Mouse (Mus musculus) urinary bladder, postnatal 36 days (tissue): ENCODE results near the gene Tma7.

ENCODE experiments used
- DNase-seq, 2 experiments: peaks; one replicate each; pipeline ENCODE4 v3.0.0; 2022; ENCODE audit warnings: low spot score in 2 of 2, mixed read lengths in 1 of 2

The Tma7 gene

DNA sequence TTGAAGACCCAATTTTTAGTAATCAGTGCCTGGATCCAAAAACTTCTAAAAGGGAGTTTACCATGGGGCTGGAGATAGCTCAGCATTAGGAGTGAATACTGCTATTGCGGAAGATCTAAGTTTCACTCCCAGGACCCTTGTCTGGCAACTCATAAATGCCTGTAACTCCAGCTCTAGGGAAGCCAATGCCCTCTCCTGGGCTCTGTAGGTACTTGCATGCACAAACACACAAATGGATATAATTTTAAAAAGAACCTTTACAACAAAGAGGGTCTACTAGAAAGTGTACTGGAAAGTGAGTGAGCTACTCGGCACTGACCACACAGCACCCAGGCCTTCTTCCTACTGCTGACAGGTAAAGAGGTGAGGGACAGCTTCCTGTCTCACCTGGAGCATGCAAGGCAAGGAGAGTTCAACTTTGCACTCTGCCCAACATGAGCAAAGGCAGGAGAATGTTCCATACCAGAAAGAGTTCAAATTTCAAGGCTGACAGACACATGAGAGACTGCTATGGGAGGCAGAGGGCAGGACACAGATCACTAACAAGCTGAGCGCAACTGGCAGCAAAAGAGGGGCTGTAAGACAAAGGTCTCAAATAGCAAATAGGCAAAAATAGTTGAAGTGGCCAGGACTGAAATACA is 14.2 kb downstream of the Tma7 start:
- no peak for DNase-seq

DNA sequence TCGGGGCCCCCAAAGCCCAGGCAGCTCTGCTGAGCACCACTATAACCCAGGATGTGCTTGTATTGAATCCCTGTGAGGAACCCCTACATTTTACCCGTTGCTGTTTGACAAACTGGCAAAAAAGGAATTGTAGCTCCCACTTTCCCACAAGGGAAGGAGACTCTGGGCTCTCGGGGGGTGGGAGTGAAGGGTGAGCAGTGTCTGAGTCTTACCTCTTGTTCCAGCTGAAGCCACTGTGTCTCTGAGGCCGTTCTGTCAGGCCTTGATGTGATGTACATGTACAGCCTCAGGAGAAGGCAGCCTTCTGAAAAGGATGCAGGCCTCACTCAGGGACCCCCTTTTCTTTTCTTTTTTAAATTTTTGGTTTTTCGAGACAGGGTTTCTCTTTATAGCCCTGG is 21.5 kb downstream of the Tma7 start:
- DNase-seq = no peak

DNA sequence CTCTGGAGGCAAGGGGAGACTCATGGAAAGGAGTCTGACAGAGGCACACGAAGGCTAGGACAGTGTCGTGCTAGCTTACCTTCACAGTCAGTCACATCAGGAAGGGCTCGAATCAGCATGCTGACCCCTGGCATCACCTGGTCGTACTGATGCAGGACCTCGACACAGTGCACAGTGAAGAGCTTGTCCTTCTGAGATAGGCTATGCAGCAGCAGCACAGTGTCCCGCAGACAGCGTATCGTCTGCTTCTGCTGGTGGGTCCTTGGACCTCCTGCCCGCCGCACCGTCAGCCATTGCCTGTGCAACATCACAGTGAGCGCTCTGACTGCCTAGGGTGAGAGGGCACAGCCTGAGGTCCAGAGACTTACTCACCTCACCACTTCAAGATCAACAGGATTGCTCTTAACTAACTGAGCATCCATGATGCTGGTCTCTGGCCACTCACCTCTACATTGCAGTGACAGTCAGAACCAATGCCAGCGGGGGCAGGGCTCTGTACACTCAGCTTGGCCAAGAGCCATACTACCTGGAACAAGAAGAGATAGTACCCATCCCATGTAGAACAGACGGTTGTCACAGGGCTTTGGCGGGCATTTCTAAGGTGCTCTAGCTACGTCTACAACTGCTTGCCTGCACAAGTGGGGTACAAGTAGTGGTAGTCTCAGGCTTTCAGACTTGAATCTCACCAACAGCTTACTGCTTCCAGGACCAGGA is 22.0 kb downstream of the Tma7 start:
- no peak for DNase-seq

DNA sequence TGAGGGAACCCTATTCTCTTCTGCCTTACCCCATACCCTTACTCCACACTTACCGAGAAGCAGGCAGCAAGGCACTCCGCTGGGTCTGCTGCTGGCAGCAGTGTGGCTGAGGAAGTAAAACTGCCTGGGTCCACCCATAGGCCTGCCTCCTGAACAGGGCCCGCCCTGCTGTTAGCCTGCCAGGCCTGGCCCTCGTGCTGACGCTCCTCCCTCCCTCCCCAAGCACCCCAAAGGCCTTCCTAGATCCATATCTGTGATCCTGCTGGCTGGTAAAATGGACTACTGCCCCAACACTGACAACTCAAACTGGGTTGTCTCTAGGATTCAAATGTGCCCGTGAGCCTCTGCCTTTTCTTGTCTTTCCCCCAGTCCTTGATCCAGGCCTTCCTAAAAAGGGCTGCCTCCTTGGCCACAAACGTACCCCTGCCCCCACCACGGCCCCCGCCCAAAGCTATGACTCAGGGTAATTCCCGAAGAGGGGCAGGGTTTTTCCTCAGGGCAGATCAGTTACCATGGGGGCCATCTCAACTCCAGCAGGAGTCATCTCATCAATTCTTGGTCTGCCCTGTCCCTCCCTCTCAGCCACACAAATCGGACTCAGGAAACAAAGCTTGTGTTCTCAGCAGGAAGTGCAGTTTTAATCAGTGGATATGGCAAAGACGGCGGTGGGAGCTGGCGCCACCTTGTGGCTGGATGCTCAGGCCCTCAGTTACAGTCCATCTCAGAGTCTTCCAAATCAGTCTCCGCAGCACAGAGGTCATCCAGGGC is 23.1 kb downstream of the Tma7 start, which contains the start of gene Trex1:
Gene Trex1, minus strand, starts transcription at position 599 of the 768 bp plus-strand sequence.
- peak; percentile 88 to 90 for DNase-seq

DNA sequence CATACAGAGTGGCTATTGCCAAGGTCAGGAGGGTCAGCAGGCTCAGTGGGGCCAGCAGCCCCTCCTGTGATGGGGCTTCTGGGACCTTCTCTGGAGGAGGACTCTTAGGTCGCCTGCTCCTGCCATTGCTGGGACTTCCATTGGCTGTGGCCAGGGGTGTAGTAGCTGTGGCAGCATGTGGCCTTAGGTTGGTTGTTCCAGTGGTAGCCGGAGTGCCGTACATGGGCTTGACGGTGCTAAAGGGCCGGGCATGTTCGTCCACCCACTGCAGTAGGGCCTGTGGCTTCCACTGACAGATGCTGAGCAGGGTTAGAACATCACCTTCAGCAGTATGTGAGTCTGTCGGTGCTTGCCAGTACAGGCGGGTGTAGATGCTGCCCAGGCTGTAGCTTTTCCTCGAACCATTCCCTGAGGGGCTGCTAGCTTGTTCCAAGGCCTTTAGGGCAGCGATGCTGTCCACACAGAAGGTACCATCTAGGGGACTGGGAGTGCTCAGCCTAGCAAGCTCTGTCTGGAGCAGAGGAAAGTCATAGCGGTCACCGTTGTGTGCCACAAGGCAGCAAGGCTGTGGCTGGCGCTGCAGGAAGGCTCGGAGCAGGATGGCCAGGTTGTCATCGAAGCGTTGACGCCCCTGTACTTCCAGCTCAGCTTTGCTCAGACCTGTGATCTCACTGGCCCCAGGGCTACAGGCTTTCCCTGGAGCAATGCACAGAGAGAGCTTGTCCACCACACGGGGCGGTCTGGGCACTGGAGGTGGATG is 24.2 kb downstream of the Tma7 start:
- no peak for DNase-seq

DNA sequence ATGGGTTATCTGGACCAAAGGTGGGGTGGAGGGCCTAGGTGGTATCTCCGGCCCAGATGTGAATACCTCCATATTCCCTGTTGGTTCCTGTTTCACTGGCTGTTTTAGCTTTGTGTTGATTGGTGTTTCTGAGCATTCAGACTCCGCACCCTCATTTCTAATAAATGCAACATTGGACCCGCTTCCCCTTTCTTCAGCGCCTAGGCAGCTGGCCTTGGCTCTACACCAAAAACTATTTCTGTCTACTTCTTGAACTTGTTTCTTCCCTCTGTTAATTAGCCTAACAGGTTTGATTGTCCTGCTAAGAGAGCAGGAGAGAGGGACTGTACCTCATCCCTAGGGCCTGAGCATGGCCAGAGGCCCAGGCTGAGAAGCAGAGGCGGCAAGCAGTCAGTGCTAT is 24.8 kb downstream of the Tma7 start:
- DNase-seq = no peak

DNA sequence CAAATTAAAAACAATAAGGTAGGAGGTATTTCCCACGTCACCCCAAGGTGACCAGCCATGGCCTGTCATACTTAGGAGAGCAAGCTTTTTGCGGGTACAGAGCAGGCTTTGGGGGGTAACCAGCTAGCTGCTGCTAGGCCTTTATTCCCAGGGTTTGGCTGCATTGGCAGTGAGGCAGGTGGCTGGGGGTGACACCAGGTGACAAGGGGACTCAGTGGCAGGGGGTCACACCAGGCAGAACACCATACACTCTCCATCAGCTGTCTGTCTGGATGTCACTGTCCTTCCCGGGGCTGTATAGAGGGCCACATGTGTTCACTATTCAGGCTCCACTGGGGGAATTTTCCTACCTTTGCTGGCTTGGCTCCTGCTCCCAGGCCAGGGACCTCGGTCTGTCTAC is 25.5 kb downstream of the Tma7 start:
- DNase-seq = no peak

DNA sequence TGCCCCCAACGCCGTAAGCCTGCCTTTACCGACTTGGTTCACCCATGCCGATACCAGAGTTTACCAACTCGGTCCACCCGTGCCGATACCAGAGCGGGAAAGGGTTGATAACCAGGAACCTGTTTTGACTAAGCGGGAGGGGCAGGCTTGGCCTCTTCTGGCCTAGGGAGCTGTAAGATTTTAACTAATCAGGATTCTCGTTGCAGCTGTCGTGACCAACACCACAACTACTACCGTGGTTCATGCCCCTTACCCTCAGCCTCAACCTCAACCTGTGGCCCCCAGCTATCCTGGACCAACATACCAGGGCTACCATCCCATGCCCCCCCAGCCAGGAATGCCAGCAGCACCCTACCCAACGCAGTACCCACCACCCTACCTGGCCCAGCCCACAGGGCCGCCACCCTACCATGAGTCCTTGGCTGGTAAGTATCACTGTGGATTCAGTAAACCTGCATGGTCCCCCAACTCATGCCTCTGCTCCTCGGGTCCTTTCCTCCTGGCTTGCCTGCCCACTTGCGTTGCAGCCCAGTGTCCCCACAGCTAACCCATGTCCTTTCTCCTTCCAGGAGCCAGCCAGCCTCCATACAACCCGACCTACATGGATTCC is 26.2 kb downstream of the Tma7 start:
- no peak for DNase-seq

DNA sequence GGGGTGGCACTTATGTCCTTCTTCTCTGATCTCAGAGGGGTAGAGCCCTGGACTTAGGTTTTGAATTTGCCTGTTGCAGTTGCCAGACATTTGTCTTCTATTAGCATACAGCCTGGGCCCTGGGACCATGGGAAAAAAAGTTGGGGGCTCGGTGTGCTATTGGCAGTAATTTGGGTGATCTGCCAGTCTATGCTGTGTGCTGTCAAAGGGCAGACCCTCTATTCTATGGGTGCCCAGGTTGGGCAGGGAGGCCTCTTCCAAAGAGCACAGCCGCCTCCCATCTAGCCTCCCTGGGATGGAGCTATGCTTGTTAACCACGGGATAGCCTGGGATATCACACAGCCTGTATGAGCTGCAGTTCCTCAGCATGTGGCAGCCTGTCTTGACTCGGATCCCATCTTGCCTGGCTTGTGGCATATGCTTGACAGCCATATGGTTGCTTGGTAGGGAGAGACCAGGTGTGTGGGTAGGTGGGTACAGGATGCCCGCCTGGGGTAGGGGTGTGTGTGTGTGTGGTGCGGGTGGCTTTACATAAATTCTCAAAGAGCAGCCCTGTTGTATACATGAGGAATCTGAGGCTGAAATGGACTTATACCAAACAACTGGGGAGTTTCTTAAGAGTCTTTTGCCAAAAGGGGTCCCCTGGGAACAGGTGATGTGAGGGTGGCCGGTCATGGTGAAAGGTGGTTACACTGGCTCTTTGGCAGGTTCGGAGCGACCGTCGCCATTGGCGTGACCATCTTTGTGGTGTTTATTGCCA is 26.9 kb downstream of the Tma7 start:
- no peak for DNase-seq

DNA sequence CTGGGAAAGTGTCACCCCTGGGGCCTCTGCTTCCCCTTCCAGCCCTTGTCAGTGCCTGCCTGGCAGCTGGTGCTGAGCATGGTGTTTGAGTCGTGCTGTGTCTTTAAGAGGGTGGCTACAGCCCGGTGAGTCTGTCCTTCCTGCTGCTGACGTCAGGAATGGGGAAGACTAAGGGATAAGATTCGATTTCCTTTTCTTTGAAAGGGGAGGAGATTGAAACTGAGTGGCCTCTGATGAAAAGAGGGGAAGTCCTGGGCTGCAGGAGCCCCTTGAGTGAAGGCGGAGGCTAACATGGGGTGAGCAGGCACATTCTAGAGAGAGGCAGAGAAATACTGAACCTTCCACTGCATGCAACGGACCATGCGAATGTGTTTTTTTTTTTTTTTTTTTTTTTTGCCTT is 27.7 kb downstream of the Tma7 start:
- DNase-seq = peak; percentile 52 to 67

DNA sequence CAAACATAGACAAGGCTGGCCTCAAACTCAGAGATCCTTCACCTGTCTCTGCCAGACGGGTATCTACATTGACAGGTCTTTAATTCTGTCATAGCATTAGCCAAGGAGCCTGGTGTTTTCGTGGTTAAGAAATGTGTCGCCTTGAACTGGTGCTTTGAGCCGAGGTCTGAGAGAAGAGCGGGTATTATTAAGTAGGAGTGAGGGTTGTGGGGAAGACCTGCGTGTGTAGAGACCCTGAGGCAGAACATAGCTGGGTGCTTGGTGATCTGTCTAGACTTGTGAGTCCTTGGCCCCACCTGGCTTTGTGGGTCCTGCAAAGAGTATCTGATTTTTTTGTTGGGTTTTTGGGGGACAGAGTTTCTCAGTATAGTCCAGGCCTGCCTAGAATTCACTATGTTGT is 28.5 kb downstream of the Tma7 start:
- no peak for DNase-seq

DNA sequence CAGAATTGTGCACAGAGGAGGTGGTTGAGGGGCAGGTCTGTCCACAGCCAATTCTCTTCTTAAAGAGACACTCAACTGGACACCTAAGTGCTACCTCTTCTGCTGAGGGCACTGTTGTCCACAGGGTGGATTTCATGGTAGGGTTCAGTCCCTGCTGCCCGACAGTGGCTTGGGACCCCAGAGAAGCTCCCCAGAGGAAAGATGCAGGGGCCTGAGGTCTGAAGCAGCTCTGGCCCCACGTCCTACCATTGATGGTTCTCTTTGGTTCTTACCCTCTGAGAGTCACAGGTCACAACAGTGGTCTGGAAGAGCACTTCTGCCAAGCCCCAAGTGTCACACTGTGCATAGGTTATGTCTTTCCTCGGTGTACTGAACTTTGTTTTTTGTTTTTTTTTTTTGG is 29.0 kb downstream of the Tma7 start:
- DNase-seq = no peak

DNA sequence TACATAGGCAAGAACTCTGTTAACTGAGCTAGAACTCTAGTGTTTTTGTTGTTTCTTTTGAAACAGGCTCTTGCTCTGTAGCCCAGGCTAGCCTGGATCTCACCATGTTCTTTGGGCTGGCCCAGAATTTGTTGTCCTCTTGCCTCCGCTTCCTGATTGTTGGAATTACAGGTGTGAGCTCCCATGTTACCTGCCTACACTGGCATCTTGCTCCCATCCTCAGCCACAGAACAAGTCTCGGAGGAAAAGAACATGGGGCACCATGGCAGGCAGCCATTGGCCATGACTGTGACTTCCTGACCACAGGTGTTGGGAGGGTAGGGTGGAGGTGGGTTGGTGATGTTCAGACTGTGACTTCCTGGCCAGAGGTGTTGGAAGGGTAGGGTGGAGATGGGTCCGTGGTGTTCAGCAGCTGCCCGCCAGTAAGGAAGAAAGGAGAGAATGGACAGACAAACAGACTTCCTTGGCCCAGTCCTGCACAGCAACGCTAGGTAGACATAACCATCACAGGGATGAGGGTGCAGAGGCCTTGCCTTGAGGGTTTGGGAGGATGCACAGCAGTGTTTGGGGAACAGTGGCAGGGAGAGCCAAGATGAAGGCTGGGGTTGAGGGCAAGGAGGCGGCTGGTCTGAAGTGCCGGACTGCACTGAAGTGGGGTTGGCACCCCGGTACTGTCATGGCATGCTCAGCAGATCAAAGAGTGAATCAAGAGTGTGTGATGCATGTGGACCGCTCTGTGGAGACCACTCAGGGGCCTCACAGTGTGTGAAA is 29.7 kb downstream of the Tma7 start:
- no peak for DNase-seq

DNA sequence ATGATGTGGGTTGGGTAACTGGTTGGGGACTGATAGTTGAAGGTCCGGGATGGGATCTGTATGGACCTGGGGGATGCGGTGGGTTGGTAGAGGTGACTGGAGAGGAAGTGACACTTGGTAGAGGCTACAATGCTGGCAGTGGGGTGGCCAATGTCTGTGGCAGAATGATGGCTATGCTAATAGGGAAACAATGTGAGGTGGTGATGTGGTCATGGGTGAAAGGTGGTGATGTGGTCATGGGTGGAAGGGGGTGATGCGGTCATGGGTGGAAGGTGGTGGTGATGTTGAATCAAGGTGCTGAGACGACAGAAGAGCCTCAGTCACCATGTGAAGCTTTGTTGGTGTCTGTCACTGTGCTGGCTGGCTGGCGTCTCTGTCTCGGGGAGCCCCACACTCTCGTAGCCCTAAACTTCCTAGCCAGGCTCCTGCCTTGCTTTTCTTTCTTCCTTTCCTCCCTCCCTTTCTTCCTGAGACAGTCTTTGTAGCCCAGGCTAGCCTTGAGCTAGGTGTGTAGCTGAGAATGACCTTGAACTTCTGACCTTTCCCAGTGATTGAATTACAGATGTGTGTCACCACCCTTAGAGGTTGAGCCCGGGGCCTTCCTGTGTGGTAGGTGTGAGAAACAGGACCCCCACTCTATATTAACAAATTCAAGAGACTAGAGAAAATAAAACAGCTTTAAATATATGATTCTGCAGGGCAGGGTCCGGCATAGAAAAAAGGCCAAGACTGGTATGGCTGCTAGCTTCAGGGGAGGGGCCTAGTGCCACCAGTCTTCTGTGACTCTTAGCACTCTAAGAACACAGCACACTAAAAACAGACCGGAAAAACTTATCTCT is 30.5 kb downstream of the Tma7 start:
- DNase-seq = no peak

DNA sequence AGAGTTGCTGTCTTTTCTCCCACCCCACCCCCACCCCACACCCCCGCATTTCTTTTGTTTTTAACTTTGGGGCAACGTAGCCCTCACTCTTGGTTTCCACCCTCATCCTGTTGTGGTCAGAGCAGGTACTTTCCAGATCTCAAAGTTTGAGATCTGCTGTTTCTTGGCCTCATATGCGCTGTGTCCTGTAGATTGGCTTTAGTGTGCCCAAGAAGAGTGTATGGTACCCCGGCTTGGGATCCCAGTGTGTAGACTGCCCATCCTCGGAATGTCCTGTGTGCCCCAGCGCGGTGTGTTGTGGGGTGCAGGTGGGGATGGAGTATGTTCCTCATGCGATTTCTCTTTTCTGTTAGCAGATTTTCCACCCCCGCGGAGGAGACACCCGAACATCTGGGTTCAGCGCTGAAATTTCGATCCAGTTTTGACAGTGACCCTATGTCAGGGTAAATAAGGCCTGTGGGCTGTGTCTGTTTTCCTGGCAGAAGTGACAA is 31.3 kb downstream of the Tma7 start:
- no peak for DNase-seq

DNA sequence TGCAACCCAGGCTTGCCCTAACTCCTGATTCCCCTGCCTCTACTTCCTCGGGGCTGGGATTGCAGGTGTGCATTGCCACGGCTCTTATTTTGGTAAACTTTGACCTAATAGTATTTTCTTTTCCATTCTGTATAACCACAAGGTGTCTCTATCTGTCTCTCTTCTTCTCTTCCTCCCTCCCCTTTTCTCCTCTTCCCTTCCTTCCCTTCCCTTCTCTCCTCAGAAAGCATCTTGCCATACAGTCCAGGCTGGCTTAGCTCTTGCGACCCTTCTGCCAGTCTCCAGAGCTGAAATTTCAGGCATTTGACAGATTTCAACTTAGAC is 31.8 kb downstream of the Tma7 start:
- DNase-seq = no peak

DNA sequence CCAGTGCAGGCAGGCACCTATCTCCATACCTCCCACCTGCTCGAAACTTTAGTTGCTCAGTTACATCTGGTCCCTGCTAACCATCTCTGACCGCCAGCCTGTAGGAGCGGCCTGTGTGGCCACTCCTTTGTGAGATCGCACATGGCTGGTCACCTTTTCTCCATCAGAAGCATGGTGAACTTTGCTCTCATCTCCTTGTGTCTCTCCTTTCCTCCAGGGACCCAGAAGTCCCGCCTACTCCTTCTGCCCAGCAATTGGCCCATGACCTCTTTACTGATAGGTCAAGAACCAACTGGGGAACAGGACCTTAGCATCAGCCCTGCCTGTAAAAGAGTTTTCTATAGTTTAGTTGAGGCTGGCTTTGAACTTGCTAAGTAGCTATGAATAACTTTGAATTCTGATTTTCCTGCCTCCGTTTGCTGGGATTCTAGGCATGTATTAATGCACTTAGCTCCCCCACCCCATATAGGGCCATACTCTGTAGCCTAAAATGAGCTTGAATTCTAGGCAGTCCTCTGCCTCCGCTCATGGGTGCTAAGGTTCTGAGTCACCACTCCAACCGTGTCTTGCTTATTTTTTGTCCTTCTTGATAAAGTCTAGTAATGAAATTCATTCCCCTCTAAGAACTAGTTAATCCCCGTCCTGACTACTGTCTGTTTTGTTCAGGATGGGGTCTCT is 32.3 kb downstream of the Tma7 start:
- no peak for DNase-seq

DNA sequence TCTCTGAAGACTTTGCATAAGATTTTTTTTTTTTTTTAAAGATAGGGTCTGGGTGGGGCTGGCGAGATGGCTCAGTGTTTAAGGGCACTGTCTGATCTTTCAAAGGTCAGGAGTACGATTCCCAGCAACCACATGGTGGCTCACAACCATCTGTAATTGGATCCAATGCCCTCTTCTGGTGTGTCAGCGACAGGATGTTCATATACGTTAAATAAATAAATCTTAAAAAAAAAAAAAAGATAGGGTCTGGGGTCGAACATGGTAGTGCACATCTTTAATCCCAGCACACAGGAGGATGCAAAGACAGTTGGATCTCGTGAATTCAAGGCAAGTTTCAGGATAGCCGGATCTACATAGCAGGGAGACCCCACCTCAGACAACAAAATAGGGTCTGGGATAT is 33.1 kb downstream of the Tma7 start:
- DNase-seq = no peak

DNA sequence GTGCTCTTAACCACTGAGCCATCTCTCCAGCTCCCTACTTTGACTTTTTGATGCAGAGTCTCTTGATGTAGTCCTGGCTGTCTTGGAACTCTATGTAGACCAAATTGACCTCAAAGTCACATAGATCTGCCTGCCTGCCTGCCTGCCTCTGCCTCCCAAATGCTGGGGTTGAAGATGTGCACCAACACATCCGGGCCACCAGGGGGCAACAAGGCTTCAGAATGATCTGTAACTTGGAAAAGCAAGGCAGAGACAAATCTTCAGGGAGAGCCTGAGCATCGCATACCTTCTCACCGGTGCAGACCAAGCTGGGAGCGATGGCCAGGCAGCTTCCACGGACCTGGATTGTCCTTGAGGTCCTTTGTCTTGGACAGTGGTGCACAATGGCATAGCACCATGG is 36.1 kb downstream of the Tma7 start:
- DNase-seq = peak in 1 of 2 experiments; percentile 58
